Mouse (Mus musculus) left cerebral cortex, adult 9 months (tissue): Measurements from ENCODE around the gene Slc4a8.
"Not testable (repeated sequence)": the region's sequence is repeated elsewhere in the genome, so short reads cannot be mapped to it uniquely, and the experiment has no call there.

Experiments
- DNase-seq, 2 experiments: peaks; one replicate each; pipeline ENCODE4 v3.0.0; 2022; ENCODE audit warnings: low spot score in 2 of 2

Slc4a8 gene

GRCm38 (mm10) chr15:100772685-100773084 is 11.1 kb downstream of the Slc4a8 start:
- DNase-seq: no peak

GRCm38 (mm10) chr15:100773859-100774258 is 12.3 kb downstream of the Slc4a8 start:
- not testable (repeated sequence) for DNase-seq

GRCm38 (mm10) chr15:100775189-100776166 is 13.9 kb downstream of the Slc4a8 start:
- no peak for DNase-seq

- DNase-seq: no peak
Observed at GRCm38 (mm10) chr15:100776424-100776823, 14.9 kb downstream of the Slc4a8 start.

- peak; percentile 37 to 48 for DNase-seq
Observed at GRCm38 (mm10) chr15:100777020-100778016, 15.8 kb downstream of the Slc4a8 start.

- DNase-seq: no peak
Observed at GRCm38 (mm10) chr15:100779896-100780295, 18.3 kb downstream of the Slc4a8 start.

- no peak for DNase-seq
Observed at GRCm38 (mm10) chr15:100783244-100783987, 21.9 kb downstream of the Slc4a8 start.

- no peak for DNase-seq
Observed at GRCm38 (mm10) chr15:100790219-100790618, 28.7 kb downstream of the Slc4a8 start.

- no peak for DNase-seq
Observed at GRCm38 (mm10) chr15:100792324-100792723, 30.8 kb downstream of the Slc4a8 start.

- DNase-seq: no peak
Observed at GRCm38 (mm10) chr15:100800914-100801313, 39.4 kb downstream of the Slc4a8 start.

- no peak for DNase-seq
Observed at GRCm38 (mm10) chr15:100808062-100808461, 46.5 kb downstream of the Slc4a8 start.

GRCm38 (mm10) chr15:100808484-100808883 is 46.9 kb downstream of the Slc4a8 start:
- no peak for DNase-seq

- no peak for DNase-seq
Observed at GRCm38 (mm10) chr15:100810243-100810642, 48.7 kb downstream of the Slc4a8 start.

- DNase-seq: no peak
Observed at GRCm38 (mm10) chr15:100813501-100813900, 52.0 kb downstream of the Slc4a8 start.

GRCm38 (mm10) chr15:100814066-100814465 is 52.5 kb downstream of the Slc4a8 start:
- no peak for DNase-seq

GRCm38 (mm10) chr15:100815310-100815709 is 53.8 kb downstream of the Slc4a8 start:
- DNase-seq: no peak

- DNase-seq: no peak
Observed at GRCm38 (mm10) chr15:100818860-100819259, 57.3 kb downstream of the Slc4a8 start.

GRCm38 (mm10) chr15:100821824-100822223 is 60.3 kb downstream of the Slc4a8 start:
- DNase-seq: no peak

- DNase-seq: not testable (repeated sequence)
Observed at GRCm38 (mm10) chr15:100822370-100822769, 60.8 kb downstream of the Slc4a8 start.

- DNase-seq: peak; percentile 62 to 77
Observed at GRCm38 (mm10) chr15:100825249-100825856, 63.8 kb downstream of the Slc4a8 start.

- DNase-seq: peak in 1 of 2 experiments; percentile 63
Observed at GRCm38 (mm10) chr15:100826076-100826475, 64.5 kb downstream of the Slc4a8 start.
